Comparison of ENCODE assay signal across 25 mouse cellular contexts in the genomic region with DNA sequence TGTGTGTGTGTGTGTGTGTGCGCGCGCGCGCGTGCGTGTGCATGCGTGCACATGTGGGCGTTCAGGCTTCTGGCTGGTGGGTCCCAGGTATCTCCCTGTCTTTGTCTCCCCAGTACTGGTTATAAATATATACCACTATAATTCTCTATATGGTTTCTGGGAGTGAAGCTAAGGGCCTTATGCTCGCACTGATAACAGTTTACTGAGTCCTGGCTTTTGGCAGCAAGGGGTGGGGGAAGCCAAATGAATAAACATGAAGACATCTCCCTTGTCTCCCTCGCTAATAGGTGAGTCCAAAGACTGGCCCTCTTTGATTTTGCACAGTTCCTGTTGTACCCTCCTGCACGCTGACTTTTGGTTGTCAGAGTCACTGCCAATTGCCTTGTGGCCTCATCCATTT. TPM values are rescaled to one million over a fixed set of nuclear protein-coding genes. Genes with fewer than 3 reads are reported as not detected.
"Had no signal": no experiment of that assay in that cellular context is flagged by ENCODE, and none has a peak within 500 bp of the region (broad histone marks: within the 10 kb centered on the region; RNA-seq: fewer than 3 reads in every experiment).

No protein-coding gene starts in this region.

- H3K27ac ChIP-seq: heart, adult 2 months; heart, embryonic 13.5 days; heart, embryonic 15.5 days; hindbrain, embryonic 13.5 days; hindbrain, embryonic 15.5 days; intestine, embryonic 15.5 days; layer of hippocampus, adult 2 months; limb, embryonic 10.5 days; limb, embryonic 12.5 days; liver, embryonic 12.5 days had no signal

- H3K9ac ChIP-seq: heart, embryonic 13.5 days; heart, embryonic 15.5 days; hindbrain, embryonic 13.5 days; hindbrain, embryonic 15.5 days; intestine, embryonic 15.5 days; limb, embryonic 12.5 days; liver, embryonic 12.5 days had no signal

- H3K4me1 ChIP-seq: heart, embryonic 13.5 days; heart, embryonic 15.5 days; hindbrain, embryonic 15.5 days; intestine, embryonic 15.5 days; limb, embryonic 10.5 days; limb, embryonic 12.5 days had no signal

- H3K36me3 ChIP-seq: heart, embryonic 13.5 days; heart, embryonic 15.5 days; intestine, embryonic 15.5 days; limb, embryonic 10.5 days; limb, embryonic 12.5 days; liver, embryonic 12.5 days had no signal

- H3K27me3 ChIP-seq: heart, embryonic 15.5 days; hindbrain, embryonic 13.5 days; hindbrain, embryonic 15.5 days; intestine, embryonic 15.5 days; liver, embryonic 12.5 days had no signal

- H3K9me3 ChIP-seq: heart, embryonic 13.5 days; heart, embryonic 15.5 days; hindbrain, embryonic 13.5 days; hindbrain, embryonic 15.5 days; intestine, embryonic 15.5 days; limb, embryonic 10.5 days; limb, embryonic 12.5 days; liver, embryonic 12.5 days had no signal

- ATAC-seq: inflammation-experienced regulatory T-cells, adult 6 months; intestine, embryonic 15.5 days; intestine, postnatal 0 days; liver, embryonic 12.5 days had no signal

- H3K4me3 ChIP-seq: heart, adult 2 months; heart, embryonic 13.5 days; heart, embryonic 15.5 days; hindbrain, embryonic 13.5 days; hindbrain, embryonic 15.5 days; intestine, embryonic 15.5 days; layer of hippocampus, adult 2 months; limb, embryonic 10.5 days; limb, embryonic 12.5 days; liver, embryonic 12.5 days had no signal

- DNase-seq: gastrocnemius, postnatal 14 days; gastrocnemius, postnatal 36 days; heart, adult 11 months; heart, adult 2 months; heart, postnatal 14 days; heart, postnatal 36 days; kidney, adult 18-20 months; kidney, adult 8-10 months; kidney, postnatal 10 days; kidney, postnatal 25 days; kidney, postnatal 4 days; liver had no signal

- H3K4me2 ChIP-seq: heart, embryonic 11.5 days; heart, embryonic 13.5 days; heart, embryonic 15.5 days; hindbrain, embryonic 13.5 days; hindbrain, embryonic 15.5 days; intestine, embryonic 15.5 days; limb, embryonic 12.5 days; liver, embryonic 12.5 days had no signal

RNA-seq across cellular contexts. Expression of a gene that starts 32.2 kb away (rescaled TPM):
- total RNA-seq: hematopoietic stem cell, adult 5-6 weeks had no signal
- polyA plus RNA-seq: inflammation-experienced regulatory T-cells, adult 6 months had no signal
